Mouse (Mus musculus) brain, embryonic 14.5 days (tissue): Measurements from ENCODE around the gene Osbpl7.

Source experiments
- CTCF ChIP-seq: fragments of 200-500 bp; IDR thresholded peaks from 2 replicates; pipeline ENCODE4 v1.5.1; 2012; ENCODE audit warnings: inconsistent platforms, mild to moderate bottlenecking, moderate library complexity, borderline replicate concordance; ENCODE audit not compliant: insufficient read depth, insufficient read length; ENCODE audit errors: extremely low read depth
- POLR2A ChIP-seq: fragments of 200-500 bp; IDR thresholded peaks from 2 replicates; pipeline ENCODE4 v1.6.1; 2012; ENCODE audit warnings: mild to moderate bottlenecking, inconsistent platforms, borderline replicate concordance; ENCODE audit not compliant: poor library complexity, insufficient read depth, insufficient read length, severe bottlenecking; ENCODE audit errors: extremely low read depth

DNA sequence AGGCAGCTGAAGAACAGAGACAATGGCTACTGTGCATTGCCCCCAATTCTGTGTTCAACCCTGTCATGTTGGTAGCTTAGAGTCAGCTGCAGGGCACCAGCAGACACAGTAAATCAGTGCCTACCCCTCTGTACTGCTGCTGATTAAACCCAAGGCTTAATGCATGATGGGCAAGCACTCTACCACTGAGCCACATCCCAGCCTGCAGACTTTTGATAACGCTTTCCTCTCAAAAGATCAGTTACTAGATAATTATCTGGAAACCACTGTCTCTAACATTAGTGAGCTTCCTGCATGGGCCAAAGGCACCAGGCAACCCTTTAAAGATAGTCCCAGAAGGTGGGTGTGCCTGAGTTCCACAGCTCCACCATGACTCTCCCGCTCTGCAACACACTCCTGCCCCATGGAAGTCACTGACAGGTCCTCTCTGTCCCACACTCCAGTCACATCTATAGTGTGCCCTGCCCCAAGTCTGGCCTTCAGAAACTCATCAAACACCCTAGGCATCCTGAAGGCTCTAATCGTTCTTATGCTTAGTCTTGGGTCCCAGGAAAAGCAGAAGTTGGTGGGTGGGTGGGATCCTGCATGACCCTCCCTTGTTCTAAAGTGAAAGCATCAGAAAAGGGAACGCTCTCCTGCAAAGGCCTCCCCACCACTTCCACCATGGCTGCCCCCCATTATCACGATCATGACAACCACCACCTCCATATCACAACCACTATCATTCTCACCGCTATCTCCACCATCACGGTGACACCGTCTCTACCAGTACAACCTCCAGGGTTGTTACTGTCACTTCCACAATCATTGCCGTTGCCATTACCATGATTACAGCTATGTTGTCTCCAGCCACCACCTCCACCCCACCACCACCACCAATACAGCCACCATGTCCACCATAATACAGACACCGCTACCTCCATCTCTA lies 53.0 kb downstream of the Osbpl7 start:
- TF ChIP-seq POLR2A (no peak), CTCF (no peak)
